Mouse (Mus musculus) liver, adult 2 months (tissue): ENCODE data around the gene Ttc7.

Experiments
- CTCF ChIP-seq: fragments of 200-500 bp; IDR thresholded peaks from 2 replicates; pipeline ENCODE4 v1.5.1; 2011; ENCODE audit warnings: low read depth, low read length, control low read depth
- POLR2A ChIP-seq: fragments of 200-500 bp; IDR thresholded peaks from 2 replicates; pipeline ENCODE4 v1.6.1; 2011; ENCODE audit warnings: low read length, control low read depth; ENCODE audit not compliant: insufficient read depth; ENCODE audit errors: extremely low read depth

DNA sequence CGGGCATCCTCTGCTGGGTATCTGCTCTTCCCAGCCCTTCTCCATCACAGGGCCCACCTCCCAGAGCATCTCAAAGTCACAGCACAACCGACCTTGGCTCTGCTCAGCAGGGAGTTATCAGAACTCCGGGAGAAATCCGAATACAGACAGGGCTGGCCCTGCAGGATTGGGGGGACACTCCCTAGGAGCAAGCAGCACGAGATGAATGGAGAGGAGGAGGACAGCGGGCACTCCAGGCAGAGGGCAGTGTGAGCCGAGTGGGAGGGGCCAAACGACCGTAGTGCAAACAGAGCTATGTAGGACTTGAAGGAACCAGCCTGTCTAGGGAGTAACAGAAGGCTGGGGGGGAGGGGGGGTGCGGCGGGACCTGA, 48.2 kb downstream of the Ttc7 start:
- TF ChIP-seq POLR2A (no peak), CTCF (no peak)
